In the genomic region with DNA sequence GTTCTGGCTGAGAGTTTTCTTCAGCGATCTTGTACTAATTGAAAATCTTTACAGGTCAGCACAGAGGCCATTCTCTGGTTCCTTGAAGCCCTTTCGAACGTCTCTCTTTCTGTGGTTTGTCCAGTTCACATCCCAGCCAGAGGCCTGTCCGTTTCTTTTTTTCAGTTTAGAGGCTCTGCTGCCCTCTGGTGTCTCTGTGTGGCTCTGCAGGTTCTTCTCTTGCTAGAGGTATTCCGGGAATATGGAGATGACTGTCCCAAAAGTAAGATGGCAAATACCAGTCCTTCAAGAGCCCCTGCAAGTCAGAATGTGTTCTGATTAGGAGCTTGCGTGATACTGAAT, we compare ENCODE assay signal across 8 mouse cellular contexts. TPM values are rescaled to one million over a fixed set of nuclear protein-coding genes. Genes with fewer than 3 reads are reported as not detected.
A peak's percentile ranks its signal among the peaks of the same experiment; 100 is the strongest.
DNase-seq lines count a peak whose midpoint lies in the region; ATAC-seq and TF ChIP-seq lines count a peak whose summit lies in the region.

No protein-coding gene starts in this region.

- H3K9me3 ChIP-seq in forebrain, postnatal 0 days (ENCODE audit: low read length), result no peaks in the 10 kb centered on the region
- H3K9me3 ChIP-seq in limb, embryonic 13.5 days, result no peaks in the 10 kb centered on the region; the same call in 1 of the 2 replicates

- no peaks in the 10 kb centered on the region for H3K4me1 ChIP-seq in forebrain, postnatal 0 days (ENCODE audit: insufficient read depth)
- peaks cover 6% of the 10 kb centered on the region for H3K4me1 ChIP-seq in limb, embryonic 13.5 days

- no peak for TF ChIP-seq POLR2A in myocyte (IDR thresholded peaks at IDR 0.05; ENCODE audit: insufficient read length, low read depth)

- peak; percentile 60 for DNase-seq in urinary bladder, postnatal 14 days (ENCODE audit: low spot score)
- no peak for DNase-seq in urinary bladder, adult 18-20 months (ENCODE audit: low spot score in 2 of 2)
- peak; percentile 43 for DNase-seq in cerebellum, adult 11 months
- DNase-seq in forebrain, postnatal 0 days, result peak; percentile 77
- peak; percentile 37 for DNase-seq in hindlimb bud, embryonic 11.5 days (ENCODE audit: extremely low spot score, low read depth, low spot score)
- peak; percentile 21 to 51 for DNase-seq in thymus, postnatal 10 days (ENCODE audit: low spot score in 2 of 2)

- H3K4me2 ChIP-seq in forebrain, postnatal 0 days (ENCODE audit: low read depth), result peak overlapping the region; percentile 19
- peak overlapping the region; percentile 14; the same call in 1 of the 2 replicates for H3K4me2 ChIP-seq in limb, embryonic 13.5 days (replicated peaks)
- H3K4me2 ChIP-seq in myocyte (ENCODE audit: low read depth), result peak overlapping the region; percentile 38

- H3K79me2 ChIP-seq in myocyte (ENCODE audit: control insufficient read depth, insufficient read depth), result no peaks in the 10 kb centered on the region

- WGBS in forebrain, postnatal 0 days, result 21% methylated on average over 6 of the region's 6 CpGs
- WGBS in limb, embryonic 13.5 days, result 21% methylated on average over 6 of the region's 6 CpGs

- ATAC-seq in forebrain, postnatal 0 days, result peak; percentile 59; the same call in 1 of the 2 replicates
- no peak for ATAC-seq in limb, embryonic 13.5 days (ENCODE audit: low FRiP score, low read depth)

- no peak overlapping the region for H3ac ChIP-seq in myocyte (ENCODE audit: control insufficient read depth, insufficient read length)

- no peaks in the 10 kb centered on the region for H3K36me3 ChIP-seq in forebrain, postnatal 0 days (ENCODE audit: insufficient read depth)
- H3K36me3 ChIP-seq in limb, embryonic 13.5 days, result no peaks in the 10 kb centered on the region
- no peaks in the 10 kb centered on the region for H3K36me3 ChIP-seq in myocyte (ENCODE audit: control insufficient read depth, insufficient read depth)

- H3K9ac ChIP-seq in forebrain, postnatal 0 days, result no peak overlapping the region
- no peak overlapping the region for H3K9ac ChIP-seq in limb, embryonic 13.5 days

- H3K27me3 ChIP-seq in forebrain, postnatal 0 days (ENCODE audit: insufficient read depth, low read length), result no peaks in the 10 kb centered on the region; the same call in 1 of the 2 replicates
- no peaks in the 10 kb centered on the region for H3K27me3 ChIP-seq in limb, embryonic 13.5 days
- H3K27me3 ChIP-seq in myocyte (ENCODE audit: control insufficient read depth, insufficient read depth, insufficient read length), result peaks cover 6% of the 10 kb centered on the region

- H3K27ac ChIP-seq in forebrain, postnatal 0 days (ENCODE audit: low read depth, low read length), result no peak overlapping the region
- H3K27ac ChIP-seq in limb, embryonic 13.5 days, result no peak overlapping the region

- TF ChIP-seq CTCF in forebrain, postnatal 0 days (IDR thresholded peaks at IDR 0.05; ENCODE audit: low read depth), result peak; percentile 46

- no peak overlapping the region for H3K4me3 ChIP-seq in forebrain, postnatal 0 days (ENCODE audit: low read depth, low read length)
- H3K4me3 ChIP-seq in limb, embryonic 13.5 days, result no peak overlapping the region
- no peak overlapping the region for H3K4me3 ChIP-seq in myocyte

TF ChIP-seq in myocyte, 11 proteins besides CTCF, POLR2A, EP300 and RAD21:
- TF ChIP-seq CEBPB (IDR thresholded peaks at IDR 0.05; ENCODE audit: insufficient read depth, poor library complexity, severe bottlenecking), result no peak
- no peak for TF ChIP-seq SRF (IDR thresholded peaks at IDR 0.05; ENCODE audit: control insufficient read depth, insufficient read length, low read depth)
- no peak for TF ChIP-seq REST (IDR thresholded peaks at IDR 0.05; ENCODE audit: insufficient read depth, insufficient read length)
- TF ChIP-seq E2F4 (IDR thresholded peaks at IDR 0.05; ENCODE audit: insufficient read depth), result no peak
- TF ChIP-seq MAX (IDR thresholded peaks at IDR 0.05; ENCODE audit: low read depth), result no peak
- no peak for TF ChIP-seq TCF3 (IDR thresholded peaks at IDR 0.05; ENCODE audit: insufficient read length, low read depth)
- no peak for TF ChIP-seq POLR2AphosphoS2 (IDR thresholded peaks at IDR 0.05; ENCODE audit: insufficient read length, low read depth)
- no peak for TF ChIP-seq MYOD1 (IDR thresholded peaks at IDR 0.05; ENCODE audit: control insufficient read depth in 1 of 3, insufficient read length in 2 of 3, low read depth in 2 of 3)
- TF ChIP-seq MYOG (IDR thresholded peaks at IDR 0.05; ENCODE audit: control insufficient read depth in 1 of 3, insufficient read depth in 1 of 3, insufficient read length in 2 of 3, low read depth in 2 of 3), result no peak
- no peak for TF ChIP-seq USF1 (IDR thresholded peaks at IDR 0.05; ENCODE audit: low read depth)

RNA-seq across cellular contexts. Expression of a gene that starts 14.8 kb away (rescaled TPM):
- 0.23 and 0.57 TPM in 2 replicates for total RNA-seq in forebrain, postnatal 0 days (2014; rRNA removed)
- polyA plus RNA-seq in forebrain, postnatal 0 days (2015; fragmentation: Nextera tagmentation; extraction: Ambion mirVana), result 0.54 and 0.62 TPM in 2 replicates
- 0.45 and 0.93 TPM in 2 replicates for polyA plus RNA-seq in limb, embryonic 13.5 days (2015; fragmentation: Nextera tagmentation; extraction: Ambion mirVana)
- not detected for polyA plus RNA-seq in myocyte (2012; fragmentation: generic; extraction: Trizol)

RNA-seq across cellular contexts. Expression of a gene that starts 36.4 kb away (rescaled TPM):
- 0.43 TPM in 1 of 2 replicates, not detected in the other for total RNA-seq in forebrain, postnatal 0 days (2014; rRNA removed)
- 0.10 TPM in 2 replicates for polyA plus RNA-seq in forebrain, postnatal 0 days (2015; fragmentation: Nextera tagmentation; extraction: Ambion mirVana)
- polyA plus RNA-seq in limb, embryonic 13.5 days (2015; fragmentation: Nextera tagmentation; extraction: Ambion mirVana), result 7.2 and 9.8 TPM in 2 replicates
- 60.1 TPM for polyA plus RNA-seq in myocyte (2012; fragmentation: generic; extraction: Trizol)

Comparison
In these comparisons a context has a peak if more than half of its experiments do, and no peak if none do; other contexts are left out.
1. DNase-seq: peak in urinary bladder, postnatal 14 days (single experiment), cerebellum, adult 11 months (single experiment), forebrain, postnatal 0 days (single experiment), hindlimb bud, embryonic 11.5 days (single experiment) and thymus, postnatal 10 days (2 of 2); none in urinary bladder, adult 18-20 months (0 of 2).
2. Peak in every context shown above with its lines, with median percentiles within 50 percentile points of each other: H3K4me2 ChIP-seq.